Mouse (Mus musculus) liver, embryonic 14.5 days (tissue): ENCODE measurements around the gene Gusb.

Experiments used
- CTCF ChIP-seq: IDR thresholded peaks from 2 replicates; pipeline ENCODE4 v1.5.1; 2016; ENCODE audit warnings: antibody characterized with exemption, low read depth, control low read depth
- EP300 ChIP-seq: IDR thresholded peaks from 2 replicates; pipeline ENCODE4 v1.6.1; 2016; ENCODE audit warnings: antibody characterized with exemption, low read depth

GRCm38 (mm10) chr5:130015104-130015503 lies 12.3 kb upstream of the Gusb start:
- TF ChIP-seq CTCF (peak; percentile 52), EP300 (no peak)
